Mouse (Mus musculus): ENCODE measurements around the gene Vpreb3. TPM values are rescaled to one million over a fixed set of nuclear protein-coding genes. Genes with fewer than 3 reads are reported as not detected.

The Vpreb3 gene
- total and polyA plus RNA-seq, 2 experiments from 2014 or later: 0.22 to 1.3 TPM

- 72% methylated on average over 11 of the region's 11 CpGs for WGBS
- Histone ChIP-seq H3K9me3 (replicated peaks; ENCODE audit: control insufficient read depth, low read length) (no peaks in the 10 kb centered on the region), H3K4me3 (ENCODE audit: low read depth, low read length) (no peak overlapping the region), H3K27ac (ENCODE audit: low read depth) (no peak overlapping the region), H3K4me2 (ENCODE audit: low read depth, low read length) (no peak overlapping the region), H3K9ac (replicated peaks; ENCODE audit: low read depth, low read length) (no peak overlapping the region), H3K36me3 (replicated peaks; ENCODE audit: control insufficient read depth, insufficient read depth, low read length) (no peaks in the 10 kb centered on the region), H3K27me3 (ENCODE audit: control insufficient read depth, insufficient read depth, low read length) (no peaks in the 10 kb centered on the region), H3K4me1 (ENCODE audit: control insufficient read depth, insufficient read depth) (no peaks in the 10 kb centered on the region)
- no peak for DNase-seq (ENCODE audit: low spot score)
- no peak for TF ChIP-seq EP300 (IDR thresholded peaks at IDR 0.05; ENCODE audit: low read depth)
- ATAC-seq (ENCODE audit: insufficient read depth, low read depth): no peak
Measured at GRCm38 (mm10) chr10:75995463-75995862, 52.6 kb downstream of the Vpreb3 start.

DNA sequence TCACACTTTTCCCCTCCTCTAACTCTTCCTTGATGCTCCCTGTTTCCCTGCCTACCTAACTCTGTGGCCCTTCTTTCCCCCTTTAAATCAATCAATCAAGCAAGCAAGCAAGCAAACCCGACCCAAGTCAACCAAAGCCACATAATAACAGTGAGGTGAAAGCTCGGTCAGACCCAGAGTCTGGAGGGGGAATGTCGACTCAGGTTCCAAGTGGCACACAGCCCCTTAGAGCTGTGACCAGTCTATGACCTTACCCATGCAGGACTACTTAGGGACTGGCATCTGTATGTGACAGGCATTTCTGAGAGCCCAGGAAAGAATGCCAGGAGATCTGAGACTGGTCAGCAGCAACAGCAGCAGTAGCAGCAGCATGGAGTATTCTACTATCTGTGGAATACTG, 53.5 kb downstream of the Vpreb3 start:
- Histone ChIP-seq H3K9ac (replicated peaks; ENCODE audit: low read depth, low read length) (no peak overlapping the region), H3K4me2 (ENCODE audit: low read depth, low read length) (no peak overlapping the region), H3K27ac (ENCODE audit: low read depth) (no peak overlapping the region), H3K4me3 (ENCODE audit: low read depth, low read length) (no peak overlapping the region), H3K36me3 (replicated peaks; ENCODE audit: control insufficient read depth, insufficient read depth, low read length) (no peaks in the 10 kb centered on the region), H3K27me3 (ENCODE audit: control insufficient read depth, insufficient read depth, low read length) (no peaks in the 10 kb centered on the region), H3K9me3 (replicated peaks; ENCODE audit: control insufficient read depth, low read length) (no peaks in the 10 kb centered on the region), H3K4me1 (ENCODE audit: control insufficient read depth, insufficient read depth) (no peaks in the 10 kb centered on the region)
- ATAC-seq (ENCODE audit: insufficient read depth, low read depth) (no peak), DNase-seq (ENCODE audit: low spot score) (no peak)
- no peak for TF ChIP-seq CTCF (IDR thresholded peaks at IDR 0.05; ENCODE audit: low read depth)
- no peak for TF ChIP-seq EP300 (IDR thresholded peaks at IDR 0.05; ENCODE audit: low read depth)
- WGBS: 43% methylated on average over 3 of the region's 3 CpGs

Other genes starting within 250 kb of the Vpreb3 start
- 44.1 and 194 TPM in 2 replicates for gene Cabin1, start 178.7 kb upstream of the Vpreb3 start, total RNA-seq (2014; rRNA removed; ENCODE audit: low replicate concordance)
- gene Cabin1, start 178.7 kb upstream of the Vpreb3 start, polyA plus RNA-seq (2015; fragmentation: Nextera tagmentation; extraction: Ambion mirVana): 13.8 and 14.0 TPM in 2 replicates
- gene Ddt, start 169.6 kb upstream of the Vpreb3 start, total RNA-seq (2014; rRNA removed; ENCODE audit: low replicate concordance): 66.7 and 83.0 TPM in 2 replicates
- gene Ddt, start 169.6 kb upstream of the Vpreb3 start, polyA plus RNA-seq (2015; fragmentation: Nextera tagmentation; extraction: Ambion mirVana): 82.1 and 84.8 TPM in 2 replicates
- not detected in 2 replicates for gene Gm20441, start 162.1 kb upstream of the Vpreb3 start, total RNA-seq (2014; rRNA removed; ENCODE audit: low replicate concordance)
- gene Gm20441, start 162.1 kb upstream of the Vpreb3 start, polyA plus RNA-seq (2015; fragmentation: Nextera tagmentation; extraction: Ambion mirVana): not detected in 2 replicates
- gene Gstt3, start 161.6 kb upstream of the Vpreb3 start, total RNA-seq (2014; rRNA removed; ENCODE audit: low replicate concordance): 3.2 and 4.1 TPM in 2 replicates
- 2.1 and 3.1 TPM in 2 replicates for gene Gstt3, start 161.6 kb upstream of the Vpreb3 start, polyA plus RNA-seq (2015; fragmentation: Nextera tagmentation; extraction: Ambion mirVana)
- gene Gstt1, start 144.5 kb upstream of the Vpreb3 start, total RNA-seq (2014; rRNA removed; ENCODE audit: low replicate concordance): 12.9 and 20.0 TPM in 2 replicates
- gene Gstt1, start 144.5 kb upstream of the Vpreb3 start, polyA plus RNA-seq (2015; fragmentation: Nextera tagmentation; extraction: Ambion mirVana): 7.6 and 10.1 TPM in 2 replicates
- gene Gstt4, start 120.5 kb upstream of the Vpreb3 start, total RNA-seq (2014; rRNA removed; ENCODE audit: low replicate concordance): not detected in 2 replicates
- not detected in 2 replicates for gene Gstt4, start 120.5 kb upstream of the Vpreb3 start, polyA plus RNA-seq (2015; fragmentation: Nextera tagmentation; extraction: Ambion mirVana)
- 6.0 and 10.9 TPM in 2 replicates for gene Gstt2, start 105.6 kb upstream of the Vpreb3 start, total RNA-seq (2014; rRNA removed; ENCODE audit: low replicate concordance)
- gene Gstt2, start 105.6 kb upstream of the Vpreb3 start, polyA plus RNA-seq (2015; fragmentation: Nextera tagmentation; extraction: Ambion mirVana): 12.8 and 13.0 TPM in 2 replicates
- 1,140 and 1,565 TPM in 2 replicates for gene Mif, start 82.8 kb upstream of the Vpreb3 start, total RNA-seq (2014; rRNA removed; ENCODE audit: low replicate concordance)
- gene Mif, start 82.8 kb upstream of the Vpreb3 start, polyA plus RNA-seq (2015; fragmentation: Nextera tagmentation; extraction: Ambion mirVana): 1,324 and 1,428 TPM in 2 replicates
- gene Derl3, start 49.6 kb upstream of the Vpreb3 start, total RNA-seq (2014; rRNA removed; ENCODE audit: low replicate concordance): not detected in 2 replicates
- gene Derl3, start 49.6 kb upstream of the Vpreb3 start, polyA plus RNA-seq (2015; fragmentation: Nextera tagmentation; extraction: Ambion mirVana): 0.41 and 1.2 TPM in 2 replicates
- gene Smarcb1, start 21.4 kb upstream of the Vpreb3 start, total RNA-seq (2014; rRNA removed; ENCODE audit: low replicate concordance): 45.7 and 51.2 TPM in 2 replicates
- gene Smarcb1, start 21.4 kb upstream of the Vpreb3 start, polyA plus RNA-seq (2015; fragmentation: Nextera tagmentation; extraction: Ambion mirVana): 63.9 and 65.7 TPM in 2 replicates
- gene Chchd10, start 9.9 kb upstream of the Vpreb3 start, total RNA-seq (2014; rRNA removed; ENCODE audit: low replicate concordance): 1,554 and 1,749 TPM in 2 replicates
- 1,293 and 1,345 TPM in 2 replicates for gene Chchd10, start 9.9 kb upstream of the Vpreb3 start, polyA plus RNA-seq (2015; fragmentation: Nextera tagmentation; extraction: Ambion mirVana)
- gene Mmp11, start 6.6 kb upstream of the Vpreb3 start, total RNA-seq (2014; rRNA removed; ENCODE audit: low replicate concordance): 13.7 and 29.4 TPM in 2 replicates
- 12.6 and 15.4 TPM in 2 replicates for gene Mmp11, start 6.6 kb upstream of the Vpreb3 start, polyA plus RNA-seq (2015; fragmentation: Nextera tagmentation; extraction: Ambion mirVana)
- gene Gm867, start 2.4 kb upstream of the Vpreb3 start, total RNA-seq (2014; rRNA removed; ENCODE audit: low replicate concordance): not detected in 2 replicates
- 0.31 and 0.32 TPM in 2 replicates for gene Gm867, start 2.4 kb upstream of the Vpreb3 start, polyA plus RNA-seq (2015; fragmentation: Nextera tagmentation; extraction: Ambion mirVana)
- 4.9 TPM in 1 of 2 replicates, not detected in the other for gene Gm5134, start 11.5 kb downstream of the Vpreb3 start, total RNA-seq (2014; rRNA removed; ENCODE audit: low replicate concordance)
- not detected in 2 replicates for gene Gm5134, start 11.5 kb downstream of the Vpreb3 start, polyA plus RNA-seq (2015; fragmentation: Nextera tagmentation; extraction: Ambion mirVana)
- gene Zfp280b, start 89.6 kb downstream of the Vpreb3 start, total RNA-seq (2014; rRNA removed; ENCODE audit: low replicate concordance): 4.8 and 7.7 TPM in 2 replicates
- 6.2 and 7.8 TPM in 2 replicates for gene Zfp280b, start 89.6 kb downstream of the Vpreb3 start, polyA plus RNA-seq (2015; fragmentation: Nextera tagmentation; extraction: Ambion mirVana)
- gene Slc5a4b, start 167.9 kb downstream of the Vpreb3 start, total RNA-seq (2014; rRNA removed; ENCODE audit: low replicate concordance): not detected in 2 replicates
- not detected in 2 replicates for gene Slc5a4b, start 167.9 kb downstream of the Vpreb3 start, polyA plus RNA-seq (2015; fragmentation: Nextera tagmentation; extraction: Ambion mirVana)
- gene Slc5a4a, start 204.4 kb downstream of the Vpreb3 start, total RNA-seq (2014; rRNA removed; ENCODE audit: low replicate concordance): not detected in 2 replicates
- gene Slc5a4a, start 204.4 kb downstream of the Vpreb3 start, polyA plus RNA-seq (2015; fragmentation: Nextera tagmentation; extraction: Ambion mirVana): not detected in 2 replicates

Data from heart, postnatal 0 days (tissue).